Comparison of ENCODE assay signal across 8 mouse cellular contexts in genomic region chr1:172127487-172127886, GRCm38 (mm10). TPM values are rescaled to one million over a fixed set of nuclear protein-coding genes. Genes with fewer than 3 reads are reported as not detected.
DNase-seq lines count a peak whose midpoint lies in the region; ATAC-seq and TF ChIP-seq lines count a peak whose summit lies in the region.

No protein-coding gene starts in this region.

- no peak for ATAC-seq in lung, embryonic 16.5 days (ENCODE audit: low read depth)
- no peak for ATAC-seq in midbrain, postnatal 0 days (ENCODE audit: low FRiP score)

- no peak overlapping the region for H3K27ac ChIP-seq in lung, embryonic 16.5 days (ENCODE audit: low read length)
- H3K27ac ChIP-seq in midbrain, postnatal 0 days (ENCODE audit: low read depth, low read length) = no peak overlapping the region

- H3K4me3 ChIP-seq in lung, embryonic 16.5 days (ENCODE audit: low read length) = peak overlapping the region; percentile 56
- peak overlapping the region; percentile 95 for H3K4me3 ChIP-seq in erythroblast, embryonic 14.5 days (replicated peaks)
- peak overlapping the region; percentile 66 for H3K4me3 ChIP-seq in midbrain, postnatal 0 days (ENCODE audit: low read depth, low read length)

- H3K4me1 ChIP-seq in lung, embryonic 16.5 days (replicated peaks; ENCODE audit: control insufficient read depth, insufficient read depth, low read length) = peaks cover 7% of the 10 kb centered on the region
- peaks cover 17% of the 10 kb centered on the region for H3K4me1 ChIP-seq in erythroblast, embryonic 14.5 days (ENCODE audit: control insufficient read depth)
- H3K4me1 ChIP-seq in midbrain, postnatal 0 days (ENCODE audit: insufficient read depth, low read length) = 0 out of 2 replicates have a peak, but pooled peaks cover 9% of the 10 kb centered on the region

- 19% methylated on average over 5 of the region's 5 CpGs for WGBS in lung, embryonic 16.5 days
- 53% methylated on average over 5 of the region's 5 CpGs for WGBS in midbrain, postnatal 0 days

- TF ChIP-seq CTCF in midbrain, postnatal 0 days (IDR thresholded peaks at IDR 0.05) = no peak

- H3K9me3 ChIP-seq in lung, embryonic 16.5 days (ENCODE audit: control insufficient read depth, low read length) = no peaks in the 10 kb centered on the region
- no peaks in the 10 kb centered on the region for H3K9me3 ChIP-seq in erythroblast, embryonic 14.5 days (ENCODE audit: control insufficient read depth, low read length)
- no peaks in the 10 kb centered on the region for H3K9me3 ChIP-seq in midbrain, postnatal 0 days (ENCODE audit: low read length)

- no peaks in the 10 kb centered on the region for H3K27me3 ChIP-seq in lung, embryonic 16.5 days (ENCODE audit: control insufficient read depth, insufficient read depth, low read depth, low read length)
- H3K27me3 ChIP-seq in erythroblast, embryonic 14.5 days (ENCODE audit: control insufficient read depth) = no peaks in the 10 kb centered on the region
- no peaks in the 10 kb centered on the region for H3K27me3 ChIP-seq in midbrain, postnatal 0 days (ENCODE audit: insufficient read depth, low read length)

- peak overlapping the region; percentile 72 for H3K4me2 ChIP-seq in lung, embryonic 16.5 days (ENCODE audit: low read depth, low read length)
- H3K4me2 ChIP-seq in midbrain, postnatal 0 days (ENCODE audit: low read depth, low read length, poor library complexity, severe bottlenecking) = peak overlapping the region; percentile 53

- no peak for DNase-seq in lung, postnatal 14 days
- peak; percentile 58 for DNase-seq in kidney, adult 9 months
- DNase-seq in midbrain, postnatal 0 days (ENCODE audit: low spot score) = no peak
- DNase-seq in Muller cell, postnatal 12 days (ENCODE audit: inconsistent ontology term) = no peak
- no peak for DNase-seq in right cerebral cortex, postnatal 14 days
- no peak for DNase-seq in urinary bladder, adult 2 months (ENCODE audit: low spot score)

- peak overlapping the region; percentile 73 for H3K9ac ChIP-seq in lung, embryonic 16.5 days (ENCODE audit: low read length)
- H3K9ac ChIP-seq in midbrain, postnatal 0 days (replicated peaks; ENCODE audit: low read length, poor library complexity, severe bottlenecking) = peak overlapping the region; percentile 64; the same call in 1 of the 2 replicates

- H3K36me3 ChIP-seq in lung, embryonic 16.5 days (ENCODE audit: control insufficient read depth, insufficient read depth, low read length) = peaks cover 36% of the 10 kb centered on the region
- H3K36me3 ChIP-seq in erythroblast, embryonic 14.5 days (ENCODE audit: control insufficient read depth) = peaks cover 47% of the 10 kb centered on the region
- H3K36me3 ChIP-seq in midbrain, postnatal 0 days (ENCODE audit: insufficient read depth, low read length) = peaks cover 30% of the 10 kb centered on the region

RNA-seq across cellular contexts. Expression of gene Pex19, which starts 0.9 kb away (rescaled TPM):
- polyA plus RNA-seq in lung, embryonic 16.5 days (2015; fragmentation: Nextera tagmentation; extraction: Ambion mirVana) = 124 and 128 TPM in 2 replicates
- 1.4 and 2.0 TPM in 2 replicates for polyA plus RNA-seq in erythroblast, embryonic 14.5 days (2012)
- total RNA-seq in midbrain, postnatal 0 days (2014; rRNA removed) = 154 and 200 TPM in 2 replicates
- 140 and 146 TPM in 2 replicates for polyA plus RNA-seq in midbrain, postnatal 0 days (2015; fragmentation: Nextera tagmentation; extraction: Ambion mirVana)
- 89.4 and 89.6 TPM in 2 replicates for polyA plus RNA-seq in urinary bladder, adult 2 months (2012; rRNA removed)

RNA-seq across cellular contexts. Expression of gene Dcaf8, which starts 20.4 kb away (rescaled TPM):
- 133 and 141 TPM in 2 replicates for polyA plus RNA-seq in lung, embryonic 16.5 days (2015; fragmentation: Nextera tagmentation; extraction: Ambion mirVana)
- 4.1 and 4.3 TPM in 2 replicates for polyA plus RNA-seq in erythroblast, embryonic 14.5 days (2012)
- 64.6 and 72.8 TPM in 2 replicates for total RNA-seq in midbrain, postnatal 0 days (2014; rRNA removed)
- polyA plus RNA-seq in midbrain, postnatal 0 days (2015; fragmentation: Nextera tagmentation; extraction: Ambion mirVana) = 66.8 and 67.6 TPM in 2 replicates
- polyA plus RNA-seq in urinary bladder, adult 2 months (2012; rRNA removed) = 115 and 118 TPM in 2 replicates

RNA-seq across cellular contexts. Expression of gene Ncstn, which starts 44.9 kb away (rescaled TPM):
- polyA plus RNA-seq in lung, embryonic 16.5 days (2015; fragmentation: Nextera tagmentation; extraction: Ambion mirVana) = 146 TPM in 2 replicates
- 0.30 and 0.64 TPM in 2 replicates for polyA plus RNA-seq in erythroblast, embryonic 14.5 days (2012)
- 70.3 and 78.7 TPM in 2 replicates for total RNA-seq in midbrain, postnatal 0 days (2014; rRNA removed)
- 93.3 and 93.7 TPM in 2 replicates for polyA plus RNA-seq in midbrain, postnatal 0 days (2015; fragmentation: Nextera tagmentation; extraction: Ambion mirVana)
- polyA plus RNA-seq in urinary bladder, adult 2 months (2012; rRNA removed) = 94.8 and 100.0 TPM in 2 replicates

RNA-seq across cellular contexts. Expression of gene Copa, which starts 45.2 kb away (rescaled TPM):
- polyA plus RNA-seq in lung, embryonic 16.5 days (2015; fragmentation: Nextera tagmentation; extraction: Ambion mirVana) = 242 and 253 TPM in 2 replicates
- polyA plus RNA-seq in erythroblast, embryonic 14.5 days (2012) = 0.55 and 0.78 TPM in 2 replicates
- total RNA-seq in midbrain, postnatal 0 days (2014; rRNA removed) = 207 and 225 TPM in 2 replicates
- polyA plus RNA-seq in midbrain, postnatal 0 days (2015; fragmentation: Nextera tagmentation; extraction: Ambion mirVana) = 149 and 155 TPM in 2 replicates
- 84.9 and 135 TPM in 2 replicates for polyA plus RNA-seq in urinary bladder, adult 2 months (2012; rRNA removed)

Comparison
In these comparisons a context has a peak if more than half of its experiments do, and no peak if none do; other contexts are left out.
1. RNA of gene Pex19, which starts 0.9 kb away (polyA plus RNA-seq): 140 to 146 TPM in midbrain, postnatal 0 days, 124 to 128 TPM in lung, embryonic 16.5 days and 89.4 to 89.6 TPM in urinary bladder, adult 2 months; 1.4 to 2.0 TPM in erythroblast, embryonic 14.5 days; every median in the first group is over 10 times any median in the second.
2. RNA of gene Dcaf8, which starts 20.4 kb away (polyA plus RNA-seq): 133 to 141 TPM in lung, embryonic 16.5 days, 115 to 118 TPM in urinary bladder, adult 2 months and 66.8 to 67.6 TPM in midbrain, postnatal 0 days; 4.1 to 4.3 TPM in erythroblast, embryonic 14.5 days; every median in the first group is over 10 times any median in the second.
3. RNA of gene Ncstn, which starts 44.9 kb away (polyA plus RNA-seq): 146 TPM in lung, embryonic 16.5 days, 94.8 to 100.0 TPM in urinary bladder, adult 2 months and 93.3 to 93.7 TPM in midbrain, postnatal 0 days; 0.30 to 0.64 TPM in erythroblast, embryonic 14.5 days; every median in the first group is over 10 times any median in the second.
4. Peak in every context shown above with its lines, with median percentiles within 50 percentile points of each other: H3K4me3 ChIP-seq.